Mouse (Mus musculus) ES-Bruce4 (cell line): ENCODE results near the gene Cirbp.

Source experiments
- CTCF ChIP-seq: IDR thresholded peaks from one replicate; pipeline ENCODE4 v1.8.1; 2011; ENCODE audit warnings: low read depth, low read length
- EP300 ChIP-seq: IDR thresholded peaks from 2 replicates; pipeline ENCODE4 v1.6.1; 2011; ENCODE audit warnings: low read depth, low read length; ENCODE audit not compliant: insufficient read depth

GRCm38 (mm10) chr10:80208248-80208647 lies 42.5 kb downstream of the Cirbp start:
- no peak for TF ChIP-seq CTCF
- no peak for TF ChIP-seq EP300
